Mouse (Mus musculus) adrenal gland, adult 18-20 months (tissue): ENCODE results near the gene Dcst1. TPM values are rescaled to one million over a fixed set of nuclear protein-coding genes. Genes with fewer than 3 reads are reported as not detected.

ENCODE experiments used
- DNase-seq, 2 experiments: peaks; one replicate each; pipeline ENCODE4 v3.0.0; 2021 to 2022; ENCODE audit warnings: low spot score in 2 of 2
- total RNA-seq, 2 experiments: library from RNA; stranded (reverse); gene quantifications; 1 replicate in 1 of 2; 2 replicates in 1 of 2; pipeline ENCODE4 v1.2.3; 2021

The Dcst1 gene
- total RNA-seq, 2 experiments from 2014 or later: 0.46 to 1.4 TPM

DNA sequence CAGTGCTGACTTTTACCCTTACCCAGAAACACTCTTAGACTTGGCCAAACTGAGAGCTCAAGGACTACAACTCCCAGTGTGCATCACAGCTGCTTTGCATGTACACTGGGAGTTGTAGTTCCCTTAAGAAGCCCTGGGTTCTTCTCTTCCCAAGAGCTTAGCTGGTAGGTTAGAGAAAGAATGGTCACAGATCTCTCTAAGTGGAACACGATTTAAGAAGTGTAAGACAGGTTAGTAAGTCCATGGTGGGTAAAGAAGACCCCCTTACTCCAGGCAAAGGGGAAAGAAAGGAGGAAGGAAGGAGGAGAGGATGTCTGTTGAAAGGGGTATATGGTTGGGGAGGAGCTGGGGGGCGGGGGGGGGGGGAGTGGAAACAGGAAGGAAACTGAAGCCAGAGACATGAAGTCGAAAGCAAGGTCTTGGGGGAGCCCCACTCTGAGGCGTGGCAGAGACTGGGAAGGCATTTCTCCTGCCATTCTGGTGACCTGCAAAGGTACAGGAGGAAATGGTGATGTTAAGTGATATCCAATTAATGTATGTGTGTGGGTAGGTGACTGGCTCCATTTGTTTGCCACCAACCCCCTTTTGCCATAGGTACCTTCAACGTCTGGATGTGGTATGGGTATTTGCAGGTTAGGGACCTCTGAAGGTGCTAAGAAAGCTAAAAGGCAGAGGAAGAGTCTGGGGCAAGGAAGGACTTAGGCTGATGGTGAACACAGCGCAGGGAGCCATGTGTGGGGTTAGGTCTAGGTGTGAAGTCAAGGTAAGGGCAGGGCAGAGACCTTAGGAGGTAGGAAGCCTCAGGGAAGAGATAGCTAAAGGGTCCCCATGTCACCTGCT lies 24.1 kb upstream of the Dcst1 start:
- no peak for DNase-seq

GRCm38 (mm10) chr3:89388134-89388881 lies 23.3 kb upstream of the Dcst1 start:
- no peak for DNase-seq

- no peak for DNase-seq
Measured at GRCm38 (mm10) chr3:89387632-89388031, 22.6 kb upstream of the Dcst1 start.

GRCm38 (mm10) chr3:89386438-89387420 lies 21.7 kb upstream of the Dcst1 start:
- no peak for DNase-seq

- DNase-seq: no peak
Measured at GRCm38 (mm10) chr3:89385451-89385850, 20.4 kb upstream of the Dcst1 start.

- DNase-seq: no peak
Measured at GRCm38 (mm10) chr3:89384331-89385076, 19.5 kb upstream of the Dcst1 start.

DNA sequence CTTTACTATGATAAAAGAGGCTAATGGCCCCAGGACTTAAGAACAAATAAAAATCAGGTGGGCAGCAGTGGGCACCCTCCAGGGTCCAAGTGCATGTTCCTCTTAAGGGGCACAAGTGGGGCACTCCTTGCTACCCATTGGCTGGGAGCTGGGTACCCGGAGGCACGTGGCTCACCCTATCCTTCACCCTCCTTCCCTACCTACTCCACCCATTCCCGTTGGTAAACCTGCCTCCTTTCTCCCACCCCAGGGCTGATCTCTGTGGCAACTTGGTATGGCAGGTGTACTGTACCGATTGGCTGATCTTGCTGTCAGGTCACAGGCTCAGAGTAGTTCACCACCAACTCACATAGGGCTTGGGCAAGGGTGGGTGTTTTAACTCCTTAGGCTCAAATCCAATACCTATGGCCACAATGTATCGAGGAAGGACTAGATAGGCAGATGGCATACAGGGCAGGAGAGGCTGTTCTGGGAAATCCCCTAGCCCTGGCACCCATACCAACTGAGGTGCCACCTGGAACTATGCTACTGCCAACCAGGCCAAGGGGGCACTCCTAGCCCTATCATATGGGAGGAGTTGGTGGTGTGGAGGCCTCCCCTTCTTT lies 18.7 kb upstream of the Dcst1 start:
- no peak for DNase-seq

- no peak for DNase-seq
Measured at GRCm38 (mm10) chr3:89382950-89383349, 17.9 kb upstream of the Dcst1 start.

GRCm38 (mm10) chr3:89382033-89382882 lies 17.2 kb upstream of the Dcst1 start:
- DNase-seq: no peak

GRCm38 (mm10) chr3:89381233-89381632 lies 16.2 kb upstream of the Dcst1 start:
- DNase-seq: no peak

GRCm38 (mm10) chr3:89380711-89381110 lies 15.7 kb upstream of the Dcst1 start:
- no peak for DNase-seq

DNA sequence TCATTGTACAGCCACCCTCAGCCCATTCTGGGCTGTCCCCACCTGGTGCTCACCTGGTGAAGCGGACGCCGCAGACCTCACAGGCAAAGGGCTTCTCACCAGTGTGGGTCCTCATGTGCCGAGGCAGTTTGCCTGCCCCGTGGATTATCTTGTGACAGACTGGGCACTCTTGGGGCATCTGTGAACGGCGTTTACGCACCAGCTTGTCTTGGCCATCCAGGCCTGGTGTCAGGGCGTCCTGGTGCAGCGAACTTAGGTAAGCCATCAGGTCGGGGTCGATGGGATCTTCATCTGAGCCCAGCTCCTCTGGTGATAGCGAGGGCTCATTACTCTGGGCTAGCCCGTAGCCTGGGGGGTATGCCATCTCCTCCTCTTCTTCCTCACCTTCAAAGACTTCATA lies 15.2 kb upstream of the Dcst1 start:
- DNase-seq: no peak

DNA sequence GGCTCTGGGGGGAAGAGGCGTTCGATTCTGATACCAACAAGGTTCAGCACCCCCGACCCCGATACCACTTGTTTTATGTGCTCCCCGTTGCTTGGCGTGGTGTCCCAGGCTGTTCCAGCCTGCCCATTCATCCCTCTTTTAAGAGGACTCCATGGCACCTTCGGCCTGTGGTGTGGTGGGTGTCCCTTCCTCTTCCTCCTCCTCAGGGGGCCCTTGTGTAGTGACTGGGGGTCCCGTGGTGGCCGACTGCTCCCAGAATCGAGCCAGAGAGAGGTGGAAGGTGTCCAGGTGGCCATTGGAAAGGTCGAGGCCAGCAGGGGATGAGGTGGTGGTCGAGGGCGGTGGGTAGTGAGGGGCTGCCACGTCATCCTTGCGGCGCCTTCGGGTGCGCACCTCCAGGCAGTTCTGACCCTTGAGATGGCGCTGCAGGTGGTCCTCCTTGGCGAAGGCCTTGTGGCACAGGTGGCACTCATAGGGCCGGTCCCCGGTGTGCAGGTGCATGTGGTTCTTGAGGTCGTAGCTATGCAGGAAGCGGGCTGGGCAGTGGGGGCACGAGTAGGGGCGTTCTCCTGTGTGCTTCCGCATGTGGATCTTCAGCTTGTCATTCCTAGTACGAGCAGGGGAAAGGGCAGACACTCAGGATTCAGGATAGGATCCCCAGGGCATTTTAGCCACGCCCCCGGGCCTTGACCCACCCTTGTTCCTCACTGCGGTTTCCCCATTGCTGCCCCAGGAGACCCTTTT lies 14.5 kb upstream of the Dcst1 start:
- peak in 1 of 2 experiments; percentile 33 for DNase-seq

- DNase-seq: peak; percentile 74 to 82
Measured at GRCm38 (mm10) chr3:89378394-89379067, 13.5 kb upstream of the Dcst1 start.

GRCm38 (mm10) chr3:89377831-89378230 lies 12.8 kb upstream of the Dcst1 start:
- DNase-seq: no peak

DNA sequence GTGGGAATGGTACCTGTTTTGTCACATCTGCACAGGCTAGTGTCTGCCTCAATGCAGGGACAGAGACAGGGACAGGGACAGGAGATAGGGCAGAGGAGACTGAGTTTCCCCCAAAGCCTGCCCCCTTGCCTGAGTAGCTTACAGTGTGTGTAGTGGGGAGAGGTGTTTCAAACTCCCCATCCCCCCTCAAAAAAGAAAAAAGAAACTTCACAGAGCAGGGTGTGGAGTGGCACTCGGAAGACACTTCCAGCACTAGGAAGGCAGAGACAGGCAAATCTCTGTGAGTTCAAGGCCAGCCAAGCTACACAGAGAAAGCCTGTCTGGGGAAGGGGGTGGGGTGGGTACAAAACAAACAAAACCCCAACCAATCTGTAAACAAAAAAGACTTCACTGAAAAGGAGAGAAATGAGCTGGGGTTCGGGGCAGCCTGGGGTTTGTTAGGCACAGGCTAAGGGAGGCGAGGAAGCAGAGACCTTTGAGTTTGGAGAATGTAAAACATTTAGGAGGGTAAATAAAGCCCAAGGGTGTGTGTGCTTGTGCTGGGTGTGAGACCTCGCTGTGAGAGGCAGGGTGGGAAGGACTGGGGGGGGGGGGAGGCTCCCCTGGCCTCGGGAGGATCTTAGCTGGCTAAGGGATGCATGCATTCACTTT lies 8.7 kb upstream of the Dcst1 start:
- DNase-seq: no peak

DNA sequence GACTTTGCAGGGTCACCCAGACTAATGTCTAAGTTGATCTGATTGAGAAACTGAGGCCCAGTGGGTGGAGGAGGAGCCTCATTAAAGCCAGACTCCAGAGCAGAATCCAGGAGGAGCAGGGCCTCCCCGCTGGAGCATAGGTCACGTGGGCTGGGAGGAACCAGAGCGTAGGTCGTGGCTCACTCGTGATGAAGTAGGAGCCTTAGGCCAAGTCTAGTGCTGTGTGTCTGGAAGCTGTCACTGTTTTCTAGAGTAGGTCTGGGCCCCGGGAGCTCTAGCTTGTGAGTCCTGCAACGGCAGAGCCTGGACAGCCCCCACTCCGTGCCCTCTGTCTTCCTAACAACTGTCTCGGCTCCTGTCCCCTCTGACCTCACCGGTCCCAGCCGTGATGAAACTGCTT lies 2.3 kb upstream of the Dcst1 start:
- no peak for DNase-seq
